Mouse (Mus musculus) CH12.LX (cell line): ENCODE measurements around the gene Flad1. TPM values are rescaled to one million over a fixed set of nuclear protein-coding genes. Genes with fewer than 3 reads are reported as not detected.
A peak's percentile ranks its signal among the peaks of the same experiment; 100 is the strongest.

Source experiments
- DNase-seq: peaks from one replicate; pipeline ENCODE4 v3.0.0-alpha.2; 2013; ENCODE audit errors: extremely low read depth
- H3K27ac ChIP-seq: 2 replicates; pipeline ENCODE4 v1.5.1; 2012; ENCODE audit warnings: low read depth, mild to moderate bottlenecking, control low read depth, moderate library complexity; ENCODE audit not compliant: insufficient read depth
- H3K27me3 ChIP-seq: replicated peaks from 2 replicates; pipeline ENCODE3; 2012; ENCODE audit warnings: inconsistent platforms
- H3K36me3 ChIP-seq, 2 experiments: replicated peaks in 1 of 2; 2 replicates each; pipeline versions ENCODE3 to v1.6.1; 2012; ENCODE audit warnings: inconsistent platforms in 1 of 2, low read length in 1 of 2, mild to moderate bottlenecking in 1 of 2, mixed read lengths in 1 of 2, moderate library complexity in 1 of 2; ENCODE audit not compliant: control insufficient read depth in 1 of 2, insufficient read depth in 1 of 2
- H3K4me1 ChIP-seq, 2 experiments: 2 replicates each; pipeline ENCODE4 v1.6.1; 2012; ENCODE audit warnings: inconsistent platforms in 1 of 2, moderate library complexity in 1 of 2; ENCODE audit not compliant: insufficient read depth in 2 of 2, control insufficient read depth in 1 of 2
- H3K4me2 ChIP-seq: 2 replicates; pipeline ENCODE4 v1.6.1; 2012; ENCODE audit warnings: low read depth, mild to moderate bottlenecking, control low read depth; ENCODE audit not compliant: poor library complexity, insufficient read depth, severe bottlenecking
- H3K4me3 ChIP-seq, 3 experiments: fragments of 150-350 bp in 1 of 3; sonication (generic) in 1 of 3; replicated peaks in 1 of 3; 2 replicates each; pipeline versions ENCODE3 to v1.5.1; 2011 to 2012; ENCODE audit warnings: low read depth in 2 of 3, low read length in 2 of 3, mild to moderate bottlenecking in 2 of 3, moderate library complexity in 2 of 3, control low read depth in 1 of 3, improper control_type of control experiment in 1 of 3, inconsistent platforms in 1 of 3, mixed read lengths in 1 of 3; ENCODE audit not compliant: poor library complexity in 1 of 3
- H3K79me2 ChIP-seq: replicated peaks from 2 replicates; pipeline ENCODE4 v1.6.1; 2012; ENCODE audit warnings: mild to moderate bottlenecking, moderate library complexity; ENCODE audit not compliant: control insufficient read depth, poor library complexity, insufficient read depth, severe bottlenecking; ENCODE audit errors: extremely low read depth
- H3K9ac ChIP-seq: 2 replicates; pipeline ENCODE4 v1.6.1; 2012; ENCODE audit warnings: low read depth, mild to moderate bottlenecking, control low read depth, moderate library complexity; ENCODE audit not compliant: insufficient read depth
- H3K9me3 ChIP-seq: replicated peaks from 2 replicates; pipeline ENCODE3; 2012; ENCODE audit warnings: low read length, inconsistent platforms, mixed read lengths
- BHLHE40 ChIP-seq: IDR thresholded peaks from 2 replicates; pipeline ENCODE4 v1.6.1; 2011; ENCODE audit warnings: mild to moderate bottlenecking, low read depth, low read length, improper control_type of control experiment
- CTCF ChIP-seq, 2 experiments: IDR thresholded peaks in 1 of 2; conservative IDR thresholded peaks in 1 of 2; 2 replicates each; pipeline ENCODE4 v1.5.1; 2011 to 2012; ENCODE audit warnings: low read depth in 2 of 2, low read length in 2 of 2, improper control_type of control experiment in 1 of 2, inconsistent platforms in 1 of 2, mild to moderate bottlenecking in 1 of 2, moderate library complexity in 1 of 2
- E2F4 ChIP-seq: IDR thresholded peaks from 2 replicates; pipeline ENCODE4 v1.6.1; 2011; ENCODE audit warnings: low read depth, low read length, improper control_type of control experiment; ENCODE audit not compliant: insufficient replicate concordance
- ELF1 ChIP-seq: IDR thresholded peaks from 2 replicates; pipeline ENCODE4 v1.6.1; 2014; ENCODE audit warnings: low read depth, mild to moderate bottlenecking, inconsistent platforms, low read length, improper control_type of control experiment
- EP300 ChIP-seq: IDR thresholded peaks from 2 replicates; pipeline ENCODE4 v1.6.1; 2011; ENCODE audit warnings: low read length, improper control_type of control experiment
- GABPA ChIP-seq: IDR thresholded peaks from 2 replicates; pipeline ENCODE4 v1.6.1; 2012; ENCODE audit warnings: low read depth, low read length, improper control_type of control experiment, inconsistent platforms; ENCODE audit not compliant: insufficient replicate concordance
- HCFC1 ChIP-seq: IDR thresholded peaks from 2 replicates; pipeline ENCODE4 v1.6.1; 2012; ENCODE audit warnings: low read depth, mild to moderate bottlenecking, inconsistent platforms, low read length, improper control_type of control experiment
- IRF4 ChIP-seq: IDR thresholded peaks from 2 replicates; pipeline ENCODE4 v1.6.1; 2014; ENCODE audit warnings: low read depth, mild to moderate bottlenecking, inconsistent platforms, low read length, improper control_type of control experiment
- JUN ChIP-seq: IDR thresholded peaks from 2 replicates; pipeline ENCODE4 v1.6.1; 2011; ENCODE audit warnings: low read depth, mild to moderate bottlenecking, low read length, improper control_type of control experiment, moderate library complexity; ENCODE audit not compliant: insufficient read depth
- JUND ChIP-seq: conservative IDR thresholded peaks from 2 replicates; pipeline ENCODE4 v1.6.1; 2011; ENCODE audit warnings: low read depth, low read length, improper control_type of control experiment
- KAT2A ChIP-seq: IDR thresholded peaks from 2 replicates; pipeline ENCODE4 v1.6.1; 2012; ENCODE audit warnings: low read length, improper control_type of control experiment, inconsistent platforms; ENCODE audit not compliant: insufficient replicate concordance
- MAX ChIP-seq: IDR thresholded peaks from 2 replicates; pipeline ENCODE4 v1.6.1; 2011; ENCODE audit warnings: low read length, improper control_type of control experiment
- MAZ ChIP-seq: IDR thresholded peaks from 2 replicates; pipeline ENCODE4 v1.6.1; 2012; ENCODE audit warnings: low read depth, mild to moderate bottlenecking, inconsistent platforms, low read length, improper control_type of control experiment, moderate library complexity
- MYC ChIP-seq: IDR thresholded peaks from 2 replicates; pipeline ENCODE4 v1.6.1; 2011; ENCODE audit warnings: low read depth, mild to moderate bottlenecking, improper control_type of control experiment, low read length
- NELFE ChIP-seq: IDR thresholded peaks from 2 replicates; pipeline ENCODE4 v1.6.1; 2011; ENCODE audit warnings: low read depth, low read length, improper control_type of control experiment
- POLR2AphosphoS2 ChIP-seq: IDR thresholded peaks from 2 replicates; pipeline ENCODE4 v1.6.1; 2011; ENCODE audit warnings: low read depth, low read length, improper control_type of control experiment
- RAD21 ChIP-seq: IDR thresholded peaks from 2 replicates; pipeline ENCODE4 v1.6.1; 2011; ENCODE audit warnings: low read depth, mild to moderate bottlenecking, low read length, improper control_type of control experiment, moderate library complexity
- RCOR1 ChIP-seq: conservative IDR thresholded peaks from 2 replicates; pipeline ENCODE4 v1.6.1; 2012; ENCODE audit warnings: low read depth, mild to moderate bottlenecking, inconsistent platforms, low read length, improper control_type of control experiment
- SMC3 ChIP-seq: IDR thresholded peaks from 2 replicates; pipeline ENCODE4 v1.6.1; 2011; ENCODE audit warnings: low read depth, low read length, improper control_type of control experiment
- TBP ChIP-seq: conservative IDR thresholded peaks from 2 replicates; pipeline ENCODE4 v1.6.1; 2011; ENCODE audit warnings: low read depth, low read length, improper control_type of control experiment
- TCF12 ChIP-seq: IDR thresholded peaks from 2 replicates; pipeline ENCODE4 v1.6.1; 2014; ENCODE audit warnings: low read depth, mild to moderate bottlenecking, inconsistent platforms, low read length, improper control_type of control experiment
- UBTF ChIP-seq: IDR thresholded peaks from 2 replicates; pipeline ENCODE4 v1.6.1; 2012; ENCODE audit warnings: low read depth, mild to moderate bottlenecking, inconsistent platforms, low read length, improper control_type of control experiment, moderate library complexity
- USF1 ChIP-seq: IDR thresholded peaks from 2 replicates; pipeline ENCODE4 v1.6.1; 2014; ENCODE audit warnings: low read depth, mild to moderate bottlenecking, inconsistent platforms, low read length, improper control_type of control experiment
- USF2 ChIP-seq: conservative IDR thresholded peaks from 2 replicates; pipeline ENCODE4 v1.6.1; 2011; ENCODE audit warnings: low read depth, low read length, improper control_type of control experiment
- ZKSCAN1 ChIP-seq: IDR thresholded peaks from 2 replicates; pipeline ENCODE4 v1.6.1; 2012; ENCODE audit warnings: low read depth, inconsistent platforms, low read length, improper control_type of control experiment, borderline replicate concordance
- ZNF384 ChIP-seq: IDR thresholded peaks from 2 replicates; pipeline ENCODE4 v1.6.1; 2012; ENCODE audit warnings: low read depth, low read length, improper control_type of control experiment, inconsistent platforms
- dilution Hi-C: fragments of 300-500 bp; cut with MboI; formaldehyde crosslinking; loops from 2 replicates; pipeline ENCODE4 v1.14.3; 2020; ENCODE audit warnings: low sequenced_read_pairs; ENCODE audit not compliant: extremely low pct_unique_long_range_greater_than_20kb, extremely low pct_ligation_motif_present
- in situ Hi-C: fragments of 300-500 bp; cut with MboI; formaldehyde crosslinking; loops from 3 replicates; pipeline ENCODE4 v1.14.3; 2019; ENCODE audit warnings: low sequenced_read_pairs, low pct_ligation_motif_present, low pct_unique_long_range_greater_than_20kb, mixed read lengths
- polyA plus RNA-seq: library from polyadenylated mRNA; unstranded; fragments of >175 nt; gene quantifications from 2 replicates; pipeline ENCODE4 v1.2.1, GENCODE M21; 2012; ENCODE audit warnings: low read depth; ENCODE audit not compliant: insufficient read length
- total RNA-seq, 2 experiments: library from RNA; depleted of rRNA; stranded (reverse); fragments of 300-350 nt in 1 of 2; fragments of >200 nt in 1 of 2; gene quantifications; 2 replicates each; pipeline ENCODE4 v1.2.3; 2012 to 2014

Gene Flad1
- total and polyA plus RNA-seq, 3 experiments = 26.0 to 31.1 (median 26.9) TPM

DNA sequence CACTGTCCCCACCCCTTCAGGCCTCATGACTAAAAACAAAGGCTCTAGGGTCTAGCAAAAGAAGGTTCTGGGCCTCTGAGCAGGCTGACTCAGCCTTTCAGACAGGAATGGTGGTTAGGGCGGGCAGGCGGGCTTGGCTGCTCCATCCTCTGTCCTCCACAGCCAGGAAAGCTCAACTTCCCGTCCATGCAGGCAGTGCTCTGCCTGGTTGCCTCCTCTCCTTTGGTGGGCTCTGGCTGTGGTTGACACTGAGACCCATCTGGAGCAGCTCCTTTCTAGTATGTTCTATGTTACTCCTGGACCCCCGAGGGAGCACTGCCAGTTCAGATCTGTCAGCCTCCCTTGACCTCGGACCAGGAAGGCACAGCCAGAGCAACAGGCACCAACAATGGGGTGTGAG is 9.0 kb downstream of the Flad1 start, which contains the start of gene Lenep:
Gene Lenep, minus strand, starts transcription at position 101 of the 400 bp plus-strand sequence.
- no peak for TF ChIP-seq HCFC1
- no peak for TF ChIP-seq NELFE
- no peak for TF ChIP-seq EP300
- TF ChIP-seq MAZ = no peak
- TF ChIP-seq, all 38 proteins: peak for 0
- H3K9me3 ChIP-seq = peaks cover 5% of the 10 kb centered on the region
- H3K36me3 ChIP-seq = peaks cover 61 to 84% of the 10 kb centered on the region in 2 experiments
- H3K27ac ChIP-seq = no peak within 1 kb of the TSS
- dilution Hi-C loops (no loop called here), in situ Hi-C loops (no loop called here)
- H3K4me2 ChIP-seq = no peak within 1 kb of the TSS
- H3K9ac ChIP-seq = no peak within 1 kb of the TSS
- peaks cover 6 to 45% of the 10 kb centered on the region in 2 experiments for H3K4me1 ChIP-seq
- DNase-seq = no peak
- H3K4me3 ChIP-seq = no peak within 1 kb of the TSS
- no peaks in the 10 kb centered on the region for H3K27me3 ChIP-seq
- no peaks in the 10 kb centered on the region for H3K79me2 ChIP-seq

DNA sequence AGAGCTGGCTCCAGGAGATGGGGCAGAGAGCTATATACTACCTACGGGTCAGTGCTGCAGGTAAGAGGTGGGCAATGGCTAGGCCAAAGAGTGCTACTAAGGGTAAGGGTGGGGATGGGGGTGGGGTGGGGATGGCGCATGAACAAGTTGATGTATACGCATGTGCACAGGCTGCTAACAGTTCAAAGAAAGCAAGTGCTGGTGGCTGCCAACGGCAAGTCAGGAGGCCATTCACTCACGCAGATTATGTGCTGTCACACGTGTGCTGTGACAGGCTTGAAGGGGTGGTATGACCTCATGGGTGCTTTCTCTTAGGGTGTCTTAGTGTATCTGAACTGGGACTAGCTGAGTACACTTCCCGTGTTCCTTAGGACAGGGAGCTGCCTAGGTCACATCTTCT is 10.3 kb downstream of the Flad1 start:
- H3K27me3 ChIP-seq = no peaks in the 10 kb centered on the region
- no peaks in the 10 kb centered on the region for H3K79me2 ChIP-seq
- dilution Hi-C loops (no loop called here), in situ Hi-C loops (no loop called here)
- H3K4me2 ChIP-seq = no peak overlapping the region
- no peak overlapping the region for H3K4me3 ChIP-seq
- no peak overlapping the region for H3K27ac ChIP-seq
- peaks cover 5% of the 10 kb centered on the region for H3K9me3 ChIP-seq
- TF ChIP-seq USF2 (no peak), TBP (no peak), EP300 (no peak), IRF4 (no peak), TCF12 (no peak)
- H3K9ac ChIP-seq = no peak overlapping the region
- no peak for DNase-seq
- H3K36me3 ChIP-seq = peaks cover 52 to 74% of the 10 kb centered on the region in 2 experiments
- H3K4me1 ChIP-seq = peaks cover 2 to 47% of the 10 kb centered on the region in 2 experiments; a peak in 3 of 4 replicates

DNA sequence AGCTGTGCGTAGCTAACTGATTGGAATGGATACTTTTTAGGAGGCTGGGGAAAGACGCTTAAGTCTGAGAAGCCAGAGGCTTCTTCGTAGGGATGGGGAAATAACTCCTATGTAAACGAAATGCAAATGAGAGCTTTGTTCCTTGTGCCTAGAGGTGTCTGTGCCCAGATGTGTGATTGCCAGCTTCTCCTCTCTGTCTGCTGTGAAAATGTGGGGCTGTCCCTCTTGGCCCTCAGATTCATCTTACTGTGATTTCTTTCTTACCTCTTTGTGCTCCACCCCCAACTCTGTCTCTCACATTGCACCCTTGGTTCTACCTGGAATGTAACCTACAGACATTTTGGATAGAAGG is 15.0 kb downstream of the Flad1 start:
- H3K27ac ChIP-seq = peak overlapping the region; percentile 96
- H3K4me1 ChIP-seq = peaks cover 0 to 34% of the 10 kb centered on the region in 2 experiments; a peak in 3 of 4 replicates
- peak overlapping the region; percentile 55; the same call in 1 of the 2 replicates for H3K9ac ChIP-seq
- H3K4me3 ChIP-seq = peak overlapping the region; percentile 44 to 71 (median 54)
- H3K79me2 ChIP-seq = peaks cover 9% of the 10 kb centered on the region; the same call in 1 of the 2 replicates
- dilution Hi-C loops (no loop called here), in situ Hi-C loops (no loop called here)
- no peaks in the 10 kb centered on the region for H3K9me3 ChIP-seq
- H3K4me2 ChIP-seq = peak overlapping the region; percentile 94
- peak; percentile 86 for DNase-seq
- no peaks in the 10 kb centered on the region for H3K27me3 ChIP-seq
- H3K36me3 ChIP-seq = peaks cover 18 to 30% of the 10 kb centered on the region in 2 experiments
- no peak for TF ChIP-seq GABPA
- no peak for TF ChIP-seq UBTF
- TF ChIP-seq RCOR1 = no peak
- no peak for TF ChIP-seq USF2
- TF ChIP-seq ZNF384 = no peak
- TF ChIP-seq MYC = peak; percentile 45; the same call in 1 of the 2 replicates
- 0 out of 2 replicates have a peak, but pooled peaks have one; percentile 58 for TF ChIP-seq EP300
- TF ChIP-seq ZKSCAN1 = no peak
- TF ChIP-seq POLR2AphosphoS2 = no peak; the same call in 1 of the 2 replicates
- no peak for TF ChIP-seq BHLHE40
- TF ChIP-seq JUND = 0 out of 2 replicates have a peak, but pooled peaks have one; percentile 4
- no peak for TF ChIP-seq USF1
- no peak for TF ChIP-seq MAX
- no peak for TF ChIP-seq KAT2A
- no peak for TF ChIP-seq JUN
- no peak for TF ChIP-seq ELF1
- no peak; a peak in 1 of 4 replicates for TF ChIP-seq CTCF (conservative IDR thresholded peaks at IDR 0.05 in 1 of 2, IDR thresholded peaks at IDR 0.05 in 1 of 2; ENCODE audit: low read depth in 2 of 2, low read length in 2 of 2)
- no peak for TF ChIP-seq SMC3
- no peak for TF ChIP-seq E2F4
- TF ChIP-seq RAD21 = no peak
- TF ChIP-seq TCF12 = no peak
- TF ChIP-seq NELFE = no peak
